Mouse (Mus musculus): ENCODE data around the gene Gm10715.
"Not testable (repeated sequence)": the region's sequence is repeated elsewhere in the genome, so short reads cannot be mapped to it uniquely, and the experiment has no call there.

DNA sequence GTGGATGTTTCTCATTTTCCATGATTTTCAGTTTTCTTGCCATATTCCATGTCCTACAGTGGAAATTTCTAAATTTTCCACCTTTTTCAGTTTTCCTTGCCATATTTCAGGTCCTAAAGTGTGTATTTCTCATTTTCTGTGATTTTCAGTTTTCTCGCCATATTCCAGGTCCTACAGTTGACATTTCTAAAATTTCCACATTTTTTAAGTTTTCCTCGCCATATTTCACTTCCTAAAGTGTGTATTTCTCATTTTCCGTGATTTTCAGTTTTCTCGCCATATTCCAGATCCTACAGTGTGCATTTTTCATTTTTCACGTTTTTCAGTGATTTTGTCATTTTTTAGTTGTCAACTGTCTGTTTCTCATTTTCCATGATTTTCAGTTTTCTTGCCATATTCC, 27.3 kb upstream of the Gm10715 start:
- TF ChIP-seq GABPA (IDR thresholded peaks at IDR 0.05; ENCODE audit: low read depth, low read length); UBTF (IDR thresholded peaks at IDR 0.05; ENCODE audit: borderline replicate concordance, insufficient read depth, low read depth, low read length); TBP (IDR thresholded peaks at IDR 0.05; ENCODE audit: low read depth, low read length); CTCF (IDR thresholded peaks at IDR 0.05 in 2 of 3, conservative IDR thresholded peaks at IDR 0.05 in 1 of 3; ENCODE audit: control insufficient read depth in 1 of 3, insufficient read depth in 1 of 3, low read depth in 2 of 3, low read length in 3 of 3, poor library complexity in 1 of 3, severe bottlenecking in 1 of 3): not testable (repeated sequence)

Data from MEL (cell line).